Mouse (Mus musculus): ENCODE measurements around the gene Gm26602.

The Gm26602 gene

DNA sequence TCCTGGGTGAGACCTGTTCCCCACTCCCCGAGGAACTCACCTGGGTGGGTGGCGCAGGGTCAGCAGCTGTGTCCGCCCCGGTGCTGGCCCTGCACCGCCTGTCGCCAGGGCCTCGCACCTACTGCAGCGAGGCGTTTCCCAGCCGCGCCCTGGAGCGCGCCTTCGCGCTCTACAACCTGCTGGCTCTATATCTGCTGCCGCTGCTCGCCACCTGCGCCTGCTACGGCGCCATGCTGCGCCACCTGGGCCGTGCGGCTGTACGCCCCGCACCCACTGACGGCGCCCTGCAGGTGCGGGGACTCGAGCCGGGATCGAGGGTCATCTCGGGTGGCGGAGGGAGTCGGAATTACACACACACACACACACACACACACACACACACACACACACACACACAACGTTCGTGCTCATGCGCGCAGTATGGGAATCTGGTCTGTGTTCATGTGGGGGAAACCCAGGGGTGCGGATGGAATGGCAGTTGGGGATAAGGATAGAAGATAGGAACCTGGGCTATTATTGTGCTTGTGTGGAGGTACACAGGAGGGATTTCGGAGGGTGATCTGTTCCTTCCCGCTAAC is 10.4 kb downstream of the Gm26602 start, which contains the start of gene R3hdm4:
Gene R3hdm4, minus strand, starts transcription at position 251 of the 578 bp plus-strand sequence.
- TF ChIP-seq GATA4 (IDR thresholded peaks at IDR 0.05; ENCODE audit: insufficient replicate concordance, low read length), result no peak

DNA sequence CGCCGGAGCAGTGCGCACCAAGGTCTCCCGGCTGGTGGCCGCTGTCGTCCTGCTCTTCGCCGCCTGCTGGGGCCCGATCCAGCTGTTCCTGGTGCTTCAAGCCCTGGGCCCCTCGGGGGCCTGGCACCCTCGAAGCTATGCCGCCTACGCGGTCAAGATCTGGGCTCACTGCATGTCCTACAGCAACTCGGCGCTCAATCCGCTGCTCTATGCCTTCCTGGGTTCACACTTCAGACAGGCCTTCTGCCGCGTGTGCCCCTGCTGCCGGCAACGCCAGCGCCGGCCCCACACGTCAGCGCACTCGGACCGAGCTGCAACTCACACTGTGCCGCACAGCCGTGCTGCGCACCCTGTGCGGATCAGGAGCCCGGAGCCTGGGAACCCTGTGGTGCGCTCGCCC is 10.9 kb downstream of the Gm26602 start:
- TF ChIP-seq GATA4 (IDR thresholded peaks at IDR 0.05; ENCODE audit: insufficient replicate concordance, low read length), result no peak

GRCm38 (mm10) chr10:79924998-79925784 is 14.5 kb downstream of the Gm26602 start:
- no peak; the same call in 1 of the 2 replicates for TF ChIP-seq GATA4 (IDR thresholded peaks at IDR 0.05; ENCODE audit: insufficient replicate concordance, low read length)

DNA sequence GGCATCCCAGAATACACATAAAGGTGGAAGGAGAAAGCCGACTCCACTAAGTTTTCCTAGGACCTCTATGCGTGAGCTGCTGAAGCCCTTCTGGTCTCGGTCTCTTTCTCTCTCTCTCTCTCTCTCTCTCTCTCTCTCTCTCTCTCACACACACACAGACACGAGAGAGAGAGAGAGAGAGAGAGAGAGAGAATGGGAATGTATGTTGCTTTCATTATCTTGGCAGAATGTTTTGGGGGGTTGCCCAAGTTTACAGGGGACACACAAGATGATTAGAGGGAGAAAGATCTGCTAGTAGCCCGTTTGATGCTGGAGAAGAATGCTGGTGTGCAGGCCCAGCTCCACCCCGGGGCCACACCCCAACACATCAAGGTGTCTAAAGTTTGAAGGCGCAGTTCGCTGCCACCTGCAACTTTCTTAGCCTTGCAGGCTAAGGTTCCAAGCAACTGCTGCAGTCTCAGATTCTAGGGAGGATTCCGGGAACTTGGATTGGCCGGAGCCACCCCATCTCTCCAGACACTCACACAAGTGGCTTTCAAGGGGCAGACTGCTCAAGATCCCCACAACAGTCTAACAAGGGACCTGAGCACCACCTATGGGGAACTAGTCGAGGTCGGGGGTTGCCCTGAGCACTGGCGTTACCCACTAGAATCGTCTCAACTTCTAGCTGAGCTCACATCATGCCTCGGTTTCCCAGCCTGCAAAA is 15.3 kb downstream of the Gm26602 start:
- TF ChIP-seq GATA4 (IDR thresholded peaks at IDR 0.05; ENCODE audit: insufficient replicate concordance, low read length), result no peak

GRCm38 (mm10) chr10:79926491-79927323 is 16.1 kb downstream of the Gm26602 start, which contains the start of gene Arid3a:
TSS of gene Arid3a (plus strand) at chr10:79927043.
- TF ChIP-seq GATA4 (IDR thresholded peaks at IDR 0.05; ENCODE audit: insufficient replicate concordance, low read length), result peak; percentile 51; the same call in 1 of the 2 replicates

- TF ChIP-seq GATA4 (IDR thresholded peaks at IDR 0.05; ENCODE audit: insufficient replicate concordance, low read length), result no peak
Observed at GRCm38 (mm10) chr10:79927324-79928029, 16.8 kb downstream of the Gm26602 start.

GRCm38 (mm10) chr10:79928030-79928694 is 17.5 kb downstream of the Gm26602 start:
- no peak for TF ChIP-seq GATA4 (IDR thresholded peaks at IDR 0.05; ENCODE audit: insufficient replicate concordance, low read length)

DNA sequence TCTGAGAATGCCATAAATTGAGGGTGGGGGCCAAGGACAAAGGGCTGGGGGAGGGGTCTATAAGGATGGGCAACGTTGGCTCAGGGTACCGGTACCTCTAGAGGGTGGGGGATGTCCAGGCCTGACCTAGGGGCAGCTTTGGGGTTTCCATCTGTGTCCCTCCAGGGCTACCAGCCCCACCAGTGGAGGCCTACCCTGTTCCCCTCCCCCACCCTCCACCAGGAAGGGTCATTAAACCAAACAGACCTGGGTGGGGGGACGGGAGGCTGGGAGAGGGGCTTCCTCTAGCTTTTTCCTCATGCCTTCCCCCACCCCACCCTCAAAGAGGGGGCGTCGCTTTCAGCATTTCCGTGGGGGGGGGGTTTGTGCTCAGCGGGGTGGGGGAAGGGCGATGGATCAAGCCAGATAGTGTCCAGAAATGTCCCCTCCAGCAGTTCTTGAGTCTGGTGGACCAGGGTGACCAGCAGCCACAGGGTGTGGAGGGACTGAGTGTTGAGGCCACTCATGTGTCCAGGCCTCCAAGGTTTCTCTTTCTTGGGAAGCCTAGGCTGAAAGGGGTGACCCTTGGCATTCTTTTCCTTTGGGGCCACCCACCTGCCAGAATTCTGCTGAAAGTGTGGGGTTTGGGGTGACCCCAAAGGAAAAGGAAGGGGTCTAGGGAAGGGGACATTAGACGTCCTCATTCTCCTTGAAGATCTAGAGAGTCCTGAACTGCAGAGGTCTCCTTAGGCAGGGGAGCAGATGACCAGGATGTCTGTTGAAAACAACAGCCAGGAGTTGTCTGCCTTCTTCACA is 18.4 kb downstream of the Gm26602 start:
- no peak for TF ChIP-seq GATA4 (IDR thresholded peaks at IDR 0.05; ENCODE audit: insufficient replicate concordance, low read length)

- TF ChIP-seq GATA4 (IDR thresholded peaks at IDR 0.05; ENCODE audit: insufficient replicate concordance, low read length), result no peak
Observed at GRCm38 (mm10) chr10:79929967-79930825, 19.5 kb downstream of the Gm26602 start.

- no peak for TF ChIP-seq GATA4 (IDR thresholded peaks at IDR 0.05; ENCODE audit: insufficient replicate concordance, low read length)
Observed at GRCm38 (mm10) chr10:79930826-79931186, 20.1 kb downstream of the Gm26602 start.

GRCm38 (mm10) chr10:79931797-79932196 is 21.1 kb downstream of the Gm26602 start:
- TF ChIP-seq GATA4 (IDR thresholded peaks at IDR 0.05; ENCODE audit: insufficient replicate concordance, low read length), result no peak

DNA sequence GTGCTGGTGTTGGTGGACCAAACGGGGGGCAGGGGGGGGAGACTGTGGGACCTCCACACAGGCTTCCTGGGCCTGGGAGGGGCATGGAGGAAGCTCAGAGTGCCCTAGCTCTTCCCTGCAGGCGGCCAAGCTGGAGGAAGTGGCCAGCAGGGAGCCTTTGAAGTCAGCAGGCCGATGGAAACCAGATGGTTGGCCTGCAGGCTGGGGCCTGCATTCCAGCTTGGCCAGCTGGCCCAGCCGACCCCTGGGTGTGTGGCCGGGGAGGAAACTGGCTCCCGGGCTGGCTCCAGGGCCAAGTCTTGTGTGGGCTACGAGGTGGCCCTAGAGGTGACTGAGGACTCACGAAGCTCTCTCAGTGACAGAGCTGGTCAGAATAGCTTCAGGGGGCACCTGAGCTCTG is 22.1 kb downstream of the Gm26602 start:
- no peak for TF ChIP-seq GATA4 (IDR thresholded peaks at IDR 0.05; ENCODE audit: insufficient replicate concordance, low read length)
